Mouse (Mus musculus) hindbrain, embryonic 15.5 days (tissue): ENCODE data around the gene Neurl2. TPM values are rescaled to one million over a fixed set of nuclear protein-coding genes. Genes with fewer than 3 reads are reported as not detected.

Experiments
- ATAC-seq: fragments of 200-750 bp; cut with Nextera tagmentation; 2 replicates; pipeline ENCODE4 v1.8.0; 2017; ENCODE audit warnings: low read depth, moderate number of reproducible peaks, moderate TSS enrichment; ENCODE audit not compliant: low FRiP score
- H3K27ac ChIP-seq: fragments of 300-500 bp; sonication (generic); replicated peaks from 2 replicates; pipeline ENCODE4 v1.5.1; 2015; ENCODE audit warnings: mild to moderate bottlenecking, inconsistent platforms
- H3K27me3 ChIP-seq: fragments of 300-500 bp; sonication (generic); 2 replicates; pipeline ENCODE4 v1.6.1; 2015; ENCODE audit warnings: control low read depth, inconsistent platforms
- H3K36me3 ChIP-seq: fragments of 300-500 bp; sonication (generic); 2 replicates; pipeline ENCODE4 v1.6.1; 2015; ENCODE audit warnings: control low read depth, inconsistent platforms
- H3K4me1 ChIP-seq: fragments of 300-500 bp; sonication (generic); replicated peaks from 2 replicates; pipeline ENCODE4 v1.6.1; 2015; ENCODE audit warnings: control low read depth, inconsistent platforms
- H3K4me2 ChIP-seq: fragments of 300-500 bp; sonication (generic); 2 replicates; pipeline ENCODE4 v1.6.1; 2015; ENCODE audit warnings: moderate library complexity, mild to moderate bottlenecking, inconsistent platforms
- H3K4me3 ChIP-seq: fragments of 300-500 bp; sonication (generic); 2 replicates; pipeline ENCODE4 v1.5.1; 2015; ENCODE audit warnings: mild to moderate bottlenecking, inconsistent platforms
- H3K9ac ChIP-seq: fragments of 300-500 bp; sonication (generic); 2 replicates; pipeline ENCODE4 v1.6.1; 2015; ENCODE audit warnings: inconsistent platforms
- H3K9me3 ChIP-seq: fragments of 300-500 bp; sonication (generic); 2 replicates; pipeline ENCODE4 v1.6.1; 2016; ENCODE audit warnings: control low read depth, inconsistent platforms
- WGBS: fragments of 180-500 bp; shearing (Covaris S2); methylation state at CpG from one replicate; pipeline ENCODE4 v1.1.7; 2015; 5-methylcytosine and 5-hydroxymethylcytosine counted together
- polyA plus RNA-seq: library from polyadenylated mRNA; unstranded; fragments of >200 nt; fragmentation: Nextera tagmentation; extraction: Ambion mirVana; gene quantifications from 2 replicates; pipeline ENCODE4 v1.2.1, GENCODE M21; 2015

Gene Neurl2
- polyA plus RNA-seq, 1 experiment from 2014 or later, result 7.9 TPM

DNA sequence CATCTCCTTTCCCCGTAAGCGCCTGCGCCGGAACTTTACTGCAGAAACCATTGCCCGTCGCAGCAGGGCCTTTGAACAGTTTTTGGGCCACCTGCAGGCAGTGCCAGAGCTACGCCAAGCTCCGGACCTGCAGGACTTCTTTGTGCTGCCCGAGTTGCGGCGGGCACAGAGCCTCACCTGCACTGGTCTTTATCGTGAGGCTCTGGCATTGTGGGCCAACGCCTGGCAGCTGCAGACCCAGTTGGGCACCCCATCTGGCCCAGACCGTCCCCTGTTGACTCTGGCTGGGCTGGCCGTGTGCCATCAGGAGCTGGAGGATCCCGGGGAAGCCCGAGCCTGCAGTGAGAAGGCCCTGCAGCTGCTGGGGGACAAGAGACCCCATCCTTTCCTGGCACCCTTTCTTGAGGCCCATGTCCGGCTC, 41.4 kb downstream of the Neurl2 start:
- Histone ChIP-seq H3K27ac (no peak overlapping the region), H3K4me3 (no peak overlapping the region), H3K36me3 (peaks cover 16% of the 10 kb centered on the region), H3K9me3 (no peaks in the 10 kb centered on the region), H3K4me1 (peaks cover 13% of the 10 kb centered on the region), H3K27me3 (no peaks in the 10 kb centered on the region), H3K9ac (no peak overlapping the region), H3K4me2 (no peak overlapping the region)
- WGBS, result 87% methylated on average over 18 of the region's 18 CpGs
- ATAC-seq, result no peak

- peaks cover 18% of the 10 kb centered on the region for H3K4me1 ChIP-seq
- no peak for ATAC-seq
- H3K9ac ChIP-seq, result no peak overlapping the region
- no peak overlapping the region for H3K27ac ChIP-seq
- WGBS, result 84% methylated on average over 4 of the region's 4 CpGs
- H3K4me2 ChIP-seq, result no peak overlapping the region
- no peaks in the 10 kb centered on the region for H3K27me3 ChIP-seq
- peaks cover 13% of the 10 kb centered on the region for H3K36me3 ChIP-seq
- no peak overlapping the region for H3K4me3 ChIP-seq
- no peaks in the 10 kb centered on the region for H3K9me3 ChIP-seq
These were observed 42.8 kb downstream of the Neurl2 start for GRCm38 (mm10) chr2:164790451-164790850.

DNA sequence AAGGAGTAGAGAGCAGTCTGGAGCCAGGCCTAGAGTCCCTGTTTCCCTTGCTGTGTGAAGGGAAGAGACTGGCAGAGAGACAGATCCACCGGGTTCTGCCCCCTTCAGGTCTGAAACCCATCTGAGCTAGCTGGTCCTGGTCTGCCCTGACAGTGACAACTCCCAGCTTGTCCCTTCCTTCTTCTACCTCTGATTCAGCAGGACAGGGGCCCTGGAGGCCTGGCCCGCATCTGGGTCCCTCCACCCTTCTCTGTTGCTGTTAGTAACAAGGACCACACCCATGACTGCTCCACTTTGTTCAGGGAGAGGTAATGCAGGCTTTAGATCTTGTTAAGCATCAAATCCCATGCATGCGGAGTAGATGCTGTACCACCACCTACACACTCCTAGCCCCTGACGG, 44.8 kb downstream of the Neurl2 start:
- H3K4me3 ChIP-seq, result no peak overlapping the region
- no peak overlapping the region for H3K27ac ChIP-seq
- H3K27me3 ChIP-seq, result no peaks in the 10 kb centered on the region
- H3K4me1 ChIP-seq, result peaks cover 25% of the 10 kb centered on the region
- 0 out of 2 replicates have a peak overlapping the region, but pooled peaks have one; percentile 1 for H3K4me2 ChIP-seq
- no peak overlapping the region for H3K9ac ChIP-seq
- WGBS, result 73% methylated on average over 4 of the region's 4 CpGs
- no peaks in the 10 kb centered on the region for H3K9me3 ChIP-seq
- H3K36me3 ChIP-seq, result peaks cover 8% of the 10 kb centered on the region
- ATAC-seq, result no peak

- H3K4me1 ChIP-seq, result peaks cover 25% of the 10 kb centered on the region
- 83% methylated on average over 10 of the region's 10 CpGs for WGBS
- no peak overlapping the region for H3K9ac ChIP-seq
- no peak overlapping the region for H3K27ac ChIP-seq
- H3K9me3 ChIP-seq, result no peaks in the 10 kb centered on the region
- H3K4me3 ChIP-seq, result no peak overlapping the region
- H3K27me3 ChIP-seq, result no peaks in the 10 kb centered on the region
- no peak for ATAC-seq
- peaks cover 8% of the 10 kb centered on the region for H3K36me3 ChIP-seq
- H3K4me2 ChIP-seq, result peak overlapping the region; percentile 89; the same call in 1 of the 2 replicates
These were observed 45.5 kb downstream of the Neurl2 start for GRCm38 (mm10) chr2:164787779-164788178.

DNA sequence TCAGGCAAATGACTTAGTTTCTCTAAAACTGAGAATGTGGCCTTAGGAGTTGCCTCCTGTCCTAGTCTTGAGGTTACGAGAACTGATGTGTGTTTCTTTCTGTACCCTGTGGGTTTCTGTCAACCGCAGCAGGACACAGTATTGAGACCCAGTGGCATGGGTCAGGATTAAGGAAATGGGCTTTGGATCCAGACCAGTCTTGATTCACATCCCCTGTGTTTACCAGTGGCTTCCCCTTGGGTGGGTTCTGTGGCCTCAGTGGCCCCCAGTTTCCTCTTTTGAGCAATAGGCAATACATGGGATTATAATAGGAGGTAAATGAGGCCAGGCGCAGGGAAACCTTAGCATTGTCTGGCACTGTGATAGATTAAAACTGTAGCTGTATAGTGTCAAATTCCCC, 46.2 kb downstream of the Neurl2 start:
- no peak overlapping the region for H3K27ac ChIP-seq
- H3K4me2 ChIP-seq, result peak overlapping the region; percentile 89
- 81% methylated on average over 3 of the region's 3 CpGs for WGBS
- peaks cover 25% of the 10 kb centered on the region for H3K4me1 ChIP-seq
- no peaks in the 10 kb centered on the region for H3K27me3 ChIP-seq
- H3K9ac ChIP-seq, result peak overlapping the region; percentile 55; the same call in 1 of the 2 replicates
- peaks cover 2% of the 10 kb centered on the region; the same call in 1 of the 2 replicates for H3K36me3 ChIP-seq
- H3K4me3 ChIP-seq, result peak overlapping the region; percentile 59
- H3K9me3 ChIP-seq, result no peaks in the 10 kb centered on the region
- ATAC-seq, result no peak

GRCm38 (mm10) chr2:164786388-164786885, 46.8 kb downstream of the Neurl2 start:
- H3K27ac ChIP-seq, result peak overlapping the region; percentile 78
- peak overlapping the region; percentile 89 for H3K4me2 ChIP-seq
- H3K36me3 ChIP-seq, result peaks cover 2% of the 10 kb centered on the region; the same call in 1 of the 2 replicates
- peak; percentile 21; the same call in 1 of the 2 replicates for ATAC-seq
- peak overlapping the region; percentile 55 for H3K9ac ChIP-seq
- 10% methylated on average over 15 of the region's 15 CpGs for WGBS
- H3K4me1 ChIP-seq, result peaks cover 25% of the 10 kb centered on the region
- H3K27me3 ChIP-seq, result no peaks in the 10 kb centered on the region
- H3K9me3 ChIP-seq, result no peaks in the 10 kb centered on the region
- peak overlapping the region; percentile 59 for H3K4me3 ChIP-seq

DNA sequence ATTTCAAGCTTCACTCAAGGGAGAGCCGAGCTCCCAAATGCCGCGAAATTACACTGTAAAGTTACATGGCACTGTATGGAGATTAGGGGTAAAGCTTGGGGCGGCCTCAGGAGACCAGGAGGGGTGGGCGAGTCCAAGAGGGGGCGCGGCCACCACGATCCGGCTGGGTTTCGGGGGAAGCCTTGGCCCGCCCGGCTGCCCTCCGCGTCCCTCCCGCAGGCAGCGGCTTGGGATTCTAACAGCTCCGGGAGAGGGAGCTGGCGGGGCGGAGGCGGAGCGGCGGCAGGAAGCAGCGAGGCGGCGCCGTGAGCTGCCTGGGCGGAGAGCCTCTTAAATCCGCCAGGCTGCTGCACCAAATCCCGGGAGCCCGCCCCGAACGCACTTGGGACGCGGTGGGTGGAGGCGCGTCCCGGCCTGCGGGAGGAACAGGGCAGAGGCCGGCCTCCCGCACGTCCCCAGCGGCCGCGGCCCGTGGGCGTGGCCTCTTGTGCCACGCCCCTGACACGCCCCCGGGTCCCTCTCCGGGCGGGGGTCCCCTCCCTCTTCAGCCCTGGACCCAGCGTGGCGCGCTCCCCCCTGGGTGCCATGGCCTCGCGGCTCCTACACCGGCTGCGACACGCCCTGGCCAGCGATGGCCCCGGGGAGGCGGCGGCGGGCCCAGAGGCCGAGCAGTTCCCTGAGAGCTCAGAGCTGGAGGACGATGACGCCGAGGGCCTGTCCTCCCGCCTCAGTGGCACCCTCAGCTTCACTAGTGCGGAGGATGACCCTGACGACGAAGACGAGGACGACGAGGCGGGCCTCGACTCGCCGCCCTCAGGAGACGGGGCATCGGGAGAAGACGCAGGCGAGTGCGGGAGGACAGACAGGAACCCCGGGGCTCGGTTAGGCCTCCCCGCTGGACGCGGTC, 47.5 kb downstream of the Neurl2 start, which contains the start of gene Snx21:
Gene Snx21 (plus strand): TSS at position 343 of the 907 bp plus-strand sequence.
- peaks cover 2% of the 10 kb centered on the region; the same call in 1 of the 2 replicates for H3K36me3 ChIP-seq
- peak within 1 kb of the TSS; percentile 55 for H3K9ac ChIP-seq
- ATAC-seq, result peak; percentile 89
- H3K27me3 ChIP-seq, result no peaks in the 10 kb centered on the region
- peak within 1 kb of the TSS; percentile 59 for H3K4me3 ChIP-seq
- peak within 1 kb of the TSS; percentile 89 for H3K4me2 ChIP-seq
- H3K4me1 ChIP-seq, result peaks cover 25% of the 10 kb centered on the region
- no peaks in the 10 kb centered on the region for H3K9me3 ChIP-seq
- WGBS, result under 1% methylated on average over 64 of the region's 89 CpGs
- H3K27ac ChIP-seq, result peak within 1 kb of the TSS; percentile 78

GRCm38 (mm10) chr2:164784869-164785420, 48.3 kb downstream of the Neurl2 start:
- WGBS, result 15% methylated on average over 7 of the region's 7 CpGs
- Histone ChIP-seq H3K4me1 (peaks cover 25% of the 10 kb centered on the region), H3K9me3 (no peaks in the 10 kb centered on the region), H3K4me3 (peak overlapping the region; percentile 59), H3K9ac (peak overlapping the region; percentile 55), H3K27me3 (no peaks in the 10 kb centered on the region), H3K27ac (peak overlapping the region; percentile 78; the same call in 1 of the 2 replicates), H3K4me2 (peak overlapping the region; percentile 89), H3K36me3 (no peaks in the 10 kb centered on the region; the same call in 1 of the 2 replicates)
- ATAC-seq, result no peak

- Histone ChIP-seq H3K4me3 (no peak overlapping the region), H3K36me3 (no peaks in the 10 kb centered on the region; the same call in 1 of the 2 replicates)
These were observed 49.2 kb downstream of the Neurl2 start for GRCm38 (mm10) chr2:164783926-164784581.

DNA sequence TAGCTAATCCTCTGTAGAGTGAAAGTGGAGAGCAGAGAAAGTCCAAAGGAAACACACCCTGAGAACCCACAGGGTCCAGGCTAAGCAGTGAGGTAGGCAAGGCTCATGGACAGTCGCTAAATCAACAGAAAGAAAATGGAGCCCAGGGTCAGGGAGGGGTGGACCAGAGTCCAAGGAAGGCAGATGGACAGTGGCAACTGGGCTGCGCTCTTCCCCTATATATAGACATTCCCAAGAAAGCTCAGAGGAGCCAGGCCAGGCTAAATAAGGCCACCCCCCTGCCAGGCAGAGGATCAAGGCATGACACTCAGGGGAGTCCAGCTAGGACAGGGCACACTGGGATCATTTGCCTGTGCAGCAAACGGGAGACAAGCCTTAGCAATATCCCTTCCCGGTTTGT, 51.4 kb downstream of the Neurl2 start:
- no peak overlapping the region for H3K27ac ChIP-seq
- H3K4me3 ChIP-seq, result no peak overlapping the region
- no peaks in the 10 kb centered on the region for H3K27me3 ChIP-seq
- no peaks in the 10 kb centered on the region for H3K9me3 ChIP-seq
- WGBS, result 76% methylated on average over 4 of the region's 4 CpGs
- H3K4me2 ChIP-seq, result no peak overlapping the region
- no peak for ATAC-seq
- no peak overlapping the region for H3K9ac ChIP-seq
- H3K36me3 ChIP-seq, result no peaks in the 10 kb centered on the region
- peaks cover 12% of the 10 kb centered on the region for H3K4me1 ChIP-seq

More at GRCm38 (mm10) chr2:164783926-164784581, 49.2 kb downstream of the Neurl2 start:
- H3K4me2 ChIP-seq, result no peak overlapping the region
- no peaks in the 10 kb centered on the region for H3K27me3 ChIP-seq
- no peak overlapping the region for H3K9ac ChIP-seq
- H3K4me1 ChIP-seq, result peaks cover 25% of the 10 kb centered on the region
- 82% methylated on average over 7 of the region's 7 CpGs for WGBS
- ATAC-seq, result no peak
- no peaks in the 10 kb centered on the region for H3K9me3 ChIP-seq
- no peak overlapping the region for H3K27ac ChIP-seq
